Comparison of ENCODE assay signal across 1 mouse cellular context in genomic region chr11:98816706-98817239, GRCm38 (mm10).
TF ChIP-seq lines count a peak whose summit lies in the region.

No protein-coding gene starts in this region.

TF ChIP-seq in MEL, 35 proteins besides CTCF, POLR2A, EP300 and RAD21:
- no peak for TF ChIP-seq GATA1 (IDR thresholded peaks at IDR 0.05; ENCODE audit: low read depth, low read length)
- TF ChIP-seq ZNF384 (IDR thresholded peaks at IDR 0.05; ENCODE audit: low read depth, low read length): no peak
- TF ChIP-seq HCFC1 (IDR thresholded peaks at IDR 0.05; ENCODE audit: low read depth, low read length): no peak
- TF ChIP-seq ZC3H11A (IDR thresholded peaks at IDR 0.05; ENCODE audit: low read depth, low read length): no peak
- TF ChIP-seq MYC (IDR thresholded peaks at IDR 0.05; ENCODE audit: low read depth, low read length): peak; percentile 43; the same call in 1 of the 2 replicates
- no peak for TF ChIP-seq USF1 (IDR thresholded peaks at IDR 0.05; ENCODE audit: low read depth, low read length)
- TF ChIP-seq ETS1 (IDR thresholded peaks at IDR 0.05; ENCODE audit: low read depth, low read length): no peak; the same call in 1 of the 2 replicates
- TF ChIP-seq BHLHE40 (IDR thresholded peaks at IDR 0.05; ENCODE audit: borderline replicate concordance, low read depth, low read length): no peak
- TF ChIP-seq MXI1 (IDR thresholded peaks at IDR 0.05; ENCODE audit: low read depth, low read length): peak; percentile 47; the same call in 1 of the 2 replicates
- no peak for TF ChIP-seq MEF2A (IDR thresholded peaks at IDR 0.05; ENCODE audit: extremely low read depth, insufficient replicate concordance, low read depth, low read length, poor library complexity, severe bottlenecking)
- no peak for TF ChIP-seq POLR2AphosphoS2 (IDR thresholded peaks at IDR 0.05; ENCODE audit: low read length)
- no peak for TF ChIP-seq MAFK (IDR thresholded peaks at IDR 0.05; ENCODE audit: borderline replicate concordance, low read depth, low read length)
- TF ChIP-seq ZMIZ1 (IDR thresholded peaks at IDR 0.05; ENCODE audit: low read depth, low read length): no peak
- TF ChIP-seq GABPA (IDR thresholded peaks at IDR 0.05; ENCODE audit: low read depth, low read length): no peak
- TF ChIP-seq NELFE (IDR thresholded peaks at IDR 0.05; ENCODE audit: low read depth, low read length): no peak
- no peak for TF ChIP-seq ZKSCAN1 (IDR thresholded peaks at IDR 0.05; ENCODE audit: low read depth, low read length)
- no peak for TF ChIP-seq E2F4 (IDR thresholded peaks at IDR 0.05; ENCODE audit: borderline replicate concordance, low read depth, low read length)
- no peak for TF ChIP-seq CHD1 (IDR thresholded peaks at IDR 0.05; ENCODE audit: low read depth, low read length)
- no peak for TF ChIP-seq TBP (IDR thresholded peaks at IDR 0.05; ENCODE audit: low read depth, low read length)
- TF ChIP-seq MAZ (IDR thresholded peaks at IDR 0.05; ENCODE audit: low read depth, low read length): no peak
- TF ChIP-seq SIN3A (IDR thresholded peaks at IDR 0.05; ENCODE audit: low read length): peak; percentile 62
- TF ChIP-seq TCF12 (IDR thresholded peaks at IDR 0.05; ENCODE audit: low read depth, low read length): no peak
- TF ChIP-seq ELF1 (IDR thresholded peaks at IDR 0.05; ENCODE audit: low read depth, low read length): peak; percentile 87
- TF ChIP-seq RCOR1 (IDR thresholded peaks at IDR 0.05; ENCODE audit: low read depth, low read length): peak; percentile 68
TF ChIP-seq in MEL: peak in this region for 5.
